Mouse (Mus musculus): ENCODE data around the gene Ahcyl1. TPM values are rescaled to one million over a fixed set of nuclear protein-coding genes. Genes with fewer than 3 reads are reported as not detected.
"Not testable (repeated sequence)": the region's sequence is repeated elsewhere in the genome, so short reads cannot be mapped to it uniquely, and the experiment has no call there.

Ahcyl1 gene
- polyA plus RNA-seq, 1 experiment from 2014 or later = 74.7 TPM

- H3K9me3 ChIP-seq; H3K36me3 ChIP-seq; H3K4me1 ChIP-seq; H3K4me2 ChIP-seq; H3K9ac ChIP-seq; H3K27ac ChIP-seq; ATAC-seq (ENCODE audit: insufficient number of reproducible peaks, low FRiP score, low TSS enrichment, low read depth); H3K4me3 ChIP-seq; H3K27me3 ChIP-seq: not testable (repeated sequence)
- 66% methylated on average over 5 of the region's 5 CpGs for WGBS
These were observed 46.1 kb downstream of the Ahcyl1 start for GRCm38 (mm10) chr3:107650276-107650675.

DNA sequence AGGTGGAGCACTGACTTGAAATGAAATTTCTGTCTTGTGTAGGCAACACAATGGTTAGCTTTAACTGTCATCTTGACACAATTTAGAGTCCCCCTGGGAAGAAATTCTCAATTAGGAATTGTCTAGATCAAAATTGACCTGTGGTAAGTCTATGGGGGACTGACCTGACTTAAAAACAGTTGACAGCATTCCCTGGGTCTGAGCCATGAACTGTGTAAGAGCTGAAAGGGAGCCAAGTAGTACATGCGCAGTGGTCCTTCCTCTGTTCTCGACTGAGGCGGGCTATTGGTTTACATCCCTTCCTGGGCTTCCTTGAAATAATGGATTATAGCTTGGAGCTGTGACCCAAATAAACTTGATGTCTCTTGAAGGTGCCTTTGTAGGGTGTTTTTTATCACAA lies 49.4 kb downstream of the Ahcyl1 start:
- Histone ChIP-seq H3K9ac (no peak overlapping the region), H3K27me3 (no peaks in the 10 kb centered on the region), H3K36me3 (no peaks in the 10 kb centered on the region), H3K4me2 (no peak overlapping the region), H3K4me1 (no peaks in the 10 kb centered on the region), H3K27ac (no peak overlapping the region), H3K9me3 (no peaks in the 10 kb centered on the region), H3K4me3 (no peak overlapping the region)
- 75% methylated on average over 3 of the region's 3 CpGs for WGBS
- ATAC-seq (ENCODE audit: insufficient number of reproducible peaks, low FRiP score, low TSS enrichment, low read depth) = no peak

- Histone ChIP-seq H3K4me3 (no peak overlapping the region), H3K27me3 (no peaks in the 10 kb centered on the region), H3K4me2 (no peak overlapping the region), H3K9me3 (no peaks in the 10 kb centered on the region), H3K9ac (no peak overlapping the region), H3K27ac (no peak overlapping the region), H3K4me1 (no peaks in the 10 kb centered on the region), H3K36me3 (no peaks in the 10 kb centered on the region)
- ATAC-seq (ENCODE audit: insufficient number of reproducible peaks, low FRiP score, low TSS enrichment, low read depth) = no peak
- 60% methylated on average over 5 of the region's 5 CpGs for WGBS
These were observed 58.7 kb downstream of the Ahcyl1 start for GRCm38 (mm10) chr3:107637606-107638172.

DNA sequence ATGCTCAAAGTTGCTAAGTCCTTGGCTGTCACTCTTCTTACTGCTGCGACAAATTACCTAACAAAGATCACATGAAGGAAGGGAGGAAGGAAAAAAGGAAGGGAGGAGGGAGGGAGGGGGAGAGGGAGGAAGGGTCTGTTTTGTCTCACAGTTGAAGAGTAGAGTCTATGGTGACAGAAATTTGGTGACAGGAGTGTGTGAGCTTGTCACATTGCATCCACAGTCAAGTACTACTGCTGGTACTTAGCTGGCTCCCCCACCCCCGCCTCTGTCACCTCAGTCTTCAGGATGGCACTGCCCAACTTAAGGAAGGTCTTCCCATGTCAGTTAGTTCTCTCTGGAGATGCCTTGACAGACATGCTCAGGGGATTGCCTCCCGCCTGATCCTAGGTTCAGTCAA lies 60.1 kb downstream of the Ahcyl1 start:
- no peaks in the 10 kb centered on the region for H3K9me3 ChIP-seq
- WGBS = 69% methylated on average over 3 of the region's 3 CpGs
- H3K36me3 ChIP-seq = no peaks in the 10 kb centered on the region
- H3K4me2 ChIP-seq = no peak overlapping the region
- H3K4me1 ChIP-seq = no peaks in the 10 kb centered on the region
- no peaks in the 10 kb centered on the region for H3K27me3 ChIP-seq
- no peak for ATAC-seq (ENCODE audit: insufficient number of reproducible peaks, low FRiP score, low TSS enrichment, low read depth)
- no peak overlapping the region for H3K27ac ChIP-seq
- no peak overlapping the region for H3K4me3 ChIP-seq
- no peak overlapping the region for H3K9ac ChIP-seq

DNA sequence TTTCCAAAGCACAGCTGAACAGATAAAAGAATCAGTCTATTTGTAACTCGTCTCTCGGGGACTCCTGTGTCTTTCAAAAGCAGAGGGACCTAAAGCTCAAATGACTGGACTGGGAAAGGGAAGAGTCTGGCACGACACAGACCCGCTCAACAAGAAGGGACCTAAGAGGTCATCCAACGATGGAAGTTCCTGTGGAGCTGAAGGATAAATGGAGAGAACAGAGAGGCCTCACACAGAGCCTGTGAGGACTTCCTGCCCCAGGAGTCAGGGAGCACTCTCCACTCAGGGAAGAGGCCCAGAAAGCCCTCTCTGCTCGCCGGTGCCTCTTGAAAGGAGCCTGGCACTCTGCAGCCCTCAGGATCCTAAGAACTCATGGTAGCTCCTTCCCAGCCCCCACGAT lies 60.5 kb downstream of the Ahcyl1 start:
- no peak overlapping the region for H3K4me3 ChIP-seq
- no peaks in the 10 kb centered on the region for H3K9me3 ChIP-seq
- H3K27me3 ChIP-seq = no peaks in the 10 kb centered on the region
- H3K36me3 ChIP-seq = no peaks in the 10 kb centered on the region
- no peak overlapping the region for H3K4me2 ChIP-seq
- H3K4me1 ChIP-seq = peaks cover under 1% of the 10 kb centered on the region; the same call in 1 of the 2 replicates
- H3K9ac ChIP-seq = no peak overlapping the region
- no peak for ATAC-seq (ENCODE audit: insufficient number of reproducible peaks, low FRiP score, low TSS enrichment, low read depth)
- WGBS = 51% methylated on average over 8 of the region's 8 CpGs
- no peak overlapping the region for H3K27ac ChIP-seq

GRCm38 (mm10) chr3:107633906-107634305 lies 62.5 kb downstream of the Ahcyl1 start:
- 86% methylated on average over 9 of the region's 9 CpGs for WGBS
- no peak overlapping the region for H3K4me2 ChIP-seq
- ATAC-seq (ENCODE audit: insufficient number of reproducible peaks, low FRiP score, low TSS enrichment, low read depth) = no peak
- H3K9me3 ChIP-seq = no peaks in the 10 kb centered on the region
- H3K27ac ChIP-seq = no peak overlapping the region
- H3K4me3 ChIP-seq = no peak overlapping the region
- H3K9ac ChIP-seq = no peak overlapping the region
- H3K4me1 ChIP-seq = peaks cover 14% of the 10 kb centered on the region
- peaks cover under 1% of the 10 kb centered on the region; the same call in 1 of the 2 replicates for H3K36me3 ChIP-seq
- no peaks in the 10 kb centered on the region for H3K27me3 ChIP-seq

DNA sequence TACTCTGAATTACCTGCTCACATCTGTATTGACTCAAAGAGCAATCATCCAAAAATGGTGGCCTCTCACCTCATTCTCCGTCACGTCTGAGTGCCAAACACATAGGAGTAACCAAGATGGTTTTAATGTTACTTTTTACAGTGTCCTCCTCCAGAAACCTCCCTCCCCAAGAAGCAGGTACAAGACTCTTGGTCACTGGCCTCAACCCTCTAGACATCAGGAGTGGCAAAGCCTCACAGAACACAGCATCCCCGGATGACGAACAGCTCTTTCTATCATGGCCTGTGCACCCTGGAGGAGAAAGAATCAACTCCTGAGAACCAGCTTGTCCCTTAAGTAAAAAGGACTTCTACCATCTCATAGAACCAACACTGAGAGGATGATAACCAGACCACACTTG lies 63.6 kb downstream of the Ahcyl1 start:
- peaks cover 14% of the 10 kb centered on the region for H3K4me1 ChIP-seq
- no peak overlapping the region for H3K4me2 ChIP-seq
- no peak overlapping the region for H3K4me3 ChIP-seq
- peaks cover 8% of the 10 kb centered on the region for H3K36me3 ChIP-seq
- WGBS = 79% methylated on average over 4 of the region's 4 CpGs
- no peak overlapping the region for H3K27ac ChIP-seq
- no peak overlapping the region for H3K9ac ChIP-seq
- no peak for ATAC-seq (ENCODE audit: insufficient number of reproducible peaks, low FRiP score, low TSS enrichment, low read depth)
- no peaks in the 10 kb centered on the region for H3K27me3 ChIP-seq
- H3K9me3 ChIP-seq = no peaks in the 10 kb centered on the region

GRCm38 (mm10) chr3:107631523-107631958 lies 64.8 kb downstream of the Ahcyl1 start, which contains the start of gene Strip1:
Gene Strip1, minus strand, starts transcription at chr3:107631694.
- peak; percentile 91 for ATAC-seq (ENCODE audit: insufficient number of reproducible peaks, low FRiP score, low TSS enrichment, low read depth)
- H3K9ac ChIP-seq = peak within 1 kb of the TSS; percentile 99
- peak within 1 kb of the TSS; percentile 74 for H3K4me2 ChIP-seq
- peak within 1 kb of the TSS; percentile 95 for H3K27ac ChIP-seq
- peaks cover 14% of the 10 kb centered on the region for H3K4me1 ChIP-seq
- H3K9me3 ChIP-seq = no peaks in the 10 kb centered on the region
- peaks cover 20% of the 10 kb centered on the region for H3K36me3 ChIP-seq
- no peaks in the 10 kb centered on the region for H3K27me3 ChIP-seq
- peak within 1 kb of the TSS; percentile 100 for H3K4me3 ChIP-seq
- WGBS = under 1% methylated on average over 35 of the region's 35 CpGs

DNA sequence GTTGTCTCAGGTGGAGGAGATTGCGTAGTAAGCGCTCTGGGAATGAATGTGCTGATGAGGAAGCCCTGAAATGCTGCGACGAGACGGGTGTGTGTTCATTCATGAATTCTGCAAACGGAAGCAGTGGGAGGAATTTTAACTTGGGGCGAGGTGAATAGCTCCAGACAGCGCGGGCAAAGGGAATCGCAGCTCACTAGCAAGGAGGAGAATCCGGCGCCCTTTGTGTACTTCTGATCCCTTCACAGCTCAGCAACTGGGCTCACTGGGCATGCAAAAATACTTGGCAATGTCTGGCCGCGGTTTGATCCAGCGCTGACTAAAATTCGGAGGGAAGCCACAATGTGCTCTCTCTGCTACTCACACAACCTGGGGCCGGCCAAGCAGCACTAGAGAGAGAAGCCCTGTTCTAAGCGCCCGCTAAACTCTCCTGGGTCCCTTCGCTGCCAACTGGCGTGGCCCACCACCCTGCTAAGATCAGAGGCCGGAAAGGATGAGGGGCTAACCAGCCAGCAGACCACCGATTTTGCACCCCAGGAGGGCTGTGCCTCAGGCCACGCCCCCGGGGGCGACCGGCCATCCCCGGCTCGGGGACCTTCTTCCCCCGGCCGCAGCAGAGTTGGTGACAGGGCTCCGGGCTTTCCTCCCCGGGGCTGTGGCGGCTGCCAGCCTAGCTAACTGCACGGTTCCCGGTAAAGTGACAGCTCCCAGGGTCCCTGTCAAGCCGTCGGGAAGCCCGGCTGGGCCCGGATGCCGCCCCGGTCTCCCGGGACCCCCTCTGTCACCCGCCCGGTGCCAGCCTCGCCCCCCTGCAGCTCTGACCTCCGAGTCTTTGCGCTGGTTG lies 65.5 kb downstream of the Ahcyl1 start, which contains the start of gene Gm10961:
Gm10961 (plus strand) TSS at position 641 of the 841 bp plus-strand sequence.
- Histone ChIP-seq H3K27ac (peak within 1 kb of the TSS; percentile 95), H3K4me2 (peak within 1 kb of the TSS; percentile 74), H3K9ac (peak within 1 kb of the TSS; percentile 99), H3K9me3 (no peaks in the 10 kb centered on the region), H3K36me3 (peaks cover 27% of the 10 kb centered on the region), H3K4me3 (peak within 1 kb of the TSS; percentile 100), H3K4me1 (peaks cover 14% of the 10 kb centered on the region), H3K27me3 (no peaks in the 10 kb centered on the region)
- WGBS = under 1% methylated on average over 48 of the region's 48 CpGs
- peak; percentile 38 for ATAC-seq (ENCODE audit: insufficient number of reproducible peaks, low FRiP score, low TSS enrichment, low read depth)

DNA sequence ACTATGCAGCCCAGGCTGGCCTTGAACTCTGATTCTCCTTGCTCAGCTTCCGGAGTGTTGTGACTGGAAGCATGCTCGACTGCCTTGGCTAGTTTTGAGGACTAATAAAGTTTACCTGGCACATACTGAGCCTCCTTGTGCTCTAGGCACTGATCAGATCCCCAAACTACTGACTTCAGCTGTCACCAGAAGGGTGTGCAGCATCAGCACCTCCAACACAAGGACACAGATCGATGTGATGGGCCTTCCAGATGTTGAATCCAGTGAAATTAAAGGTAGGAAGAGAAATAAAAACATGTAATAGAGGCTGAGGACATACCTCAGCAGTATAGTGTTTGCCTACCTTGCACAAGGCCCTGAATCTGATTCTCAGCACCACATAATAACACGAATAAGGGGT lies 66.9 kb downstream of the Ahcyl1 start:
- ATAC-seq (ENCODE audit: insufficient number of reproducible peaks, low FRiP score, low TSS enrichment, low read depth) = no peak
- Histone ChIP-seq H3K27me3 (no peaks in the 10 kb centered on the region), H3K27ac (no peak overlapping the region), H3K9me3 (no peaks in the 10 kb centered on the region), H3K4me2 (no peak overlapping the region), H3K4me1 (peaks cover 14% of the 10 kb centered on the region), H3K9ac (no peak overlapping the region), H3K36me3 (peaks cover 41% of the 10 kb centered on the region), H3K4me3 (no peak overlapping the region)
- WGBS = 88% methylated on average over 4 of the region's 4 CpGs

GRCm38 (mm10) chr3:107628551-107628950 lies 67.8 kb downstream of the Ahcyl1 start:
- H3K4me1 ChIP-seq = peaks cover 14% of the 10 kb centered on the region
- ATAC-seq (ENCODE audit: insufficient number of reproducible peaks, low FRiP score, low TSS enrichment, low read depth) = no peak
- H3K27me3 ChIP-seq = no peaks in the 10 kb centered on the region
- H3K4me2 ChIP-seq = no peak overlapping the region
- H3K36me3 ChIP-seq = peaks cover 49% of the 10 kb centered on the region
- 90% methylated on average over 2 of the region's 2 CpGs for WGBS
- no peaks in the 10 kb centered on the region for H3K9me3 ChIP-seq
- H3K27ac ChIP-seq = no peak overlapping the region
- H3K9ac ChIP-seq = no peak overlapping the region
- no peak overlapping the region for H3K4me3 ChIP-seq

GRCm38 (mm10) chr3:107627641-107628040 lies 68.7 kb downstream of the Ahcyl1 start:
- Histone ChIP-seq H3K27ac (no peak overlapping the region), H3K9me3 (no peaks in the 10 kb centered on the region), H3K36me3 (peaks cover 58% of the 10 kb centered on the region), H3K4me3 (no peak overlapping the region), H3K4me1 (peaks cover 14% of the 10 kb centered on the region), H3K4me2 (no peak overlapping the region), H3K9ac (no peak overlapping the region), H3K27me3 (no peaks in the 10 kb centered on the region)
- WGBS = 91% methylated on average over 7 of the region's 7 CpGs
- no peak for ATAC-seq (ENCODE audit: insufficient number of reproducible peaks, low FRiP score, low TSS enrichment, low read depth)
